Mouse (Mus musculus) large intestine, adult 2 months (tissue): ENCODE measurements around the gene Matn3. TPM values are rescaled to one million over a fixed set of nuclear protein-coding genes. Genes with fewer than 3 reads are reported as not detected.

Experiments
- DNase-seq: peaks from one replicate; pipeline ENCODE4 v3.0.0-alpha.2; 2012; ENCODE audit warnings: low read depth, low spot score
- WGBS: fragments of 180-500 bp; shearing (Covaris S2); methylation state at CpG from one replicate; pipeline ENCODE4 v1.1.7; 2018; 5-methylcytosine and 5-hydroxymethylcytosine counted together
- polyA plus RNA-seq: library from polyadenylated mRNA; depleted of rRNA; stranded (reverse); fragments of >200 nt; gene quantifications from 2 replicates; pipeline ENCODE4 v1.2.3, GENCODE M21; 2012; rRNA removed

Gene Matn3
- polyA plus RNA-seq, 1 experiment, result not detected

DNA sequence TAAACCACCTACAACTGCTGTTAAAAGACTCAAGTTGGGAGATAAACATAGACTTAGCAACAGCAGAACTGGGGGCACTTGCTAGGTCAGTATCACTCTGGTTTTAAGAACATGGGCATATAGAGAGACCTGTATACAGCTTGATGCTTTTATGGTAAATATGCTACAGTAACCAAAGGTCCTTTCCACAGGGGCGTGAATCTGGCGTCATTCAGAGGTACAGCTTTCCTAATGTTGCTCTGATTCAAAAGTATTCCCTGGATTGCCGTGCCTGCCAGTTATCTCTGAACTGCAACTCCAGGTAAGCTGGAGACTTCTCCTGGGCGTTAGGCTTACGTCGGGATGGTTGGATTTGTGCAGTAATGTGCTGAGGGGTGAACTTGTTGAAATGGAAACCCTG is 60.1 kb downstream of the Matn3 start:
- no peak for DNase-seq
- WGBS, result 93% methylated on average over 6 of the region's 6 CpGs

DNA sequence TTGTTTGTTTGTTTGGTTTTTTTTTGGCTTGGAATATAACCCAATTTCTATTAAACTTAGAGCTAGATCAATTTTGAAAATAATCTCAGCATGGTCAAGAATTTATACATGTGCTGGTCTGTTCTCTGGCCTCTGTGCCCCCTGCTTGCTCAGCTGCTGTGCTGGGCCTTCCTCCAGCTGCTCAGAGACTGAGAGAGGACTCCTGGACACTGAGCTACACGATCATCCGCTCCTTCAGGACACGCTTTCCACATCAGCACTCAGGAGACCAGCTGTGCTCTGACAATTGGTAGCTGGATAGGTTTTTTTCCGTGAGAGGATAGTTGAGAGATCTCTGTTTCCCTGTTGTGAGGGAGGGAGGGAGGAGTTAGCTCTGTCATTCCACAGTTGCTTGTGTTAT is 62.6 kb downstream of the Matn3 start:
- DNase-seq, result no peak
- WGBS, result 61% methylated on average over 4 of the region's 4 CpGs

DNA sequence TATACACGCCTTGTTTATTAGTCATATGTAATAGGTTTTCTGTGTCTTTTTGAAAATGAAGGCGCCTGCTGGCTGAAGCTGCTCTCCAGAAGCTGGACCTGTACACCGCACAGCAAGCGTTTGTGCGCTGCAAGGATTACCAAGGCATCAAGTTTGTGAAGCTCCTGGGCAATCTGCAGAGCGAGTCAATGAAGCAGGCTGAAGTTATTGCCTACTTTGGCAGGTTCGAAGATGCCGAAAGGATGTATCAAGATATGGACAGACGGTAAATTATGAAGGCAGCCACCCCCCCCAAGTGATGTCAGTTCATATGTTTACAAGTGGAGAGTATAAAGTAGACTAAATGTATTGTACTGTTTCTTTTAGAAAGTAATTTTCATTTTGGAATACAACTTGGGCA is 68.6 kb downstream of the Matn3 start:
- WGBS, result 94% methylated on average over 9 of the region's 9 CpGs
- DNase-seq, result no peak

- 97% methylated on average over 8 of the region's 8 CpGs for WGBS
- no peak for DNase-seq
Measured at GRCm38 (mm10) chr12:9020431-9020830, 72.7 kb downstream of the Matn3 start.

- WGBS, result 80% methylated on average over 3 of the region's 3 CpGs
- DNase-seq, result no peak
Measured at GRCm38 (mm10) chr12:9020986-9021385, 73.3 kb downstream of the Matn3 start.

Other genes starting within 250 kb of the Matn3 start
- 83.3 and 96.8 TPM in 2 replicates for gene Sdc1, start 176.6 kb upstream of the Matn3 start, polyA plus RNA-seq
- 140 and 163 TPM in 2 replicates for gene Laptm4a, start 26.3 kb upstream of the Matn3 start, polyA plus RNA-seq
- 0.61 and 0.64 TPM in 2 replicates for gene Wdr35, start 26.0 kb downstream of the Matn3 start, polyA plus RNA-seq
- 10.0 and 10.2 TPM in 2 replicates for gene Ttc32, start 82.1 kb downstream of the Matn3 start, polyA plus RNA-seq